Mouse (Mus musculus) stomach, postnatal 0 days (tissue): ENCODE measurements around the gene Mapk9. TPM values are rescaled to one million over a fixed set of nuclear protein-coding genes. Genes with fewer than 3 reads are reported as not detected.

Experiments
- ATAC-seq: fragments of 200-750 bp; cut with Nextera tagmentation; 2 replicates; pipeline ENCODE4 v1.8.0; 2017; ENCODE audit not compliant: low FRiP score, low TSS enrichment
- DNase-seq: peaks from one replicate; pipeline ENCODE4 v3.0.0-alpha.2; 2016; ENCODE audit warnings: low spot score
- H3K27ac ChIP-seq: fragments of 300-500 bp; sonication (generic); replicated peaks from 2 replicates; pipeline ENCODE4 v1.5.1; 2014; ENCODE audit warnings: mild to moderate bottlenecking, control low read depth
- H3K27me3 ChIP-seq: fragments of 300-500 bp; sonication (generic); 2 replicates; pipeline ENCODE4 v1.6.1; 2014; ENCODE audit warnings: low read length; ENCODE audit not compliant: control insufficient read depth, insufficient read depth
- H3K36me3 ChIP-seq: fragments of 300-500 bp; sonication (generic); 2 replicates; pipeline ENCODE4 v1.6.1; 2014; ENCODE audit warnings: low read length, mixed read lengths; ENCODE audit not compliant: control insufficient read depth, insufficient read depth
- H3K4me1 ChIP-seq: fragments of 300-500 bp; sonication (generic); replicated peaks from 2 replicates; pipeline ENCODE4 v1.6.1; 2014; ENCODE audit warnings: antibody characterized with exemption; ENCODE audit not compliant: control insufficient read depth, insufficient read depth
- H3K4me2 ChIP-seq: fragments of 300-500 bp; sonication (generic); replicated peaks from 2 replicates; pipeline ENCODE4 v1.6.1; 2014; ENCODE audit warnings: low read depth, mild to moderate bottlenecking, control low read depth, moderate library complexity
- H3K4me3 ChIP-seq: fragments of 300-500 bp; sonication (generic); 2 replicates; pipeline ENCODE4 v1.5.1; 2014; ENCODE audit warnings: low read depth, low read length, control low read depth
- H3K9ac ChIP-seq: fragments of 300-500 bp; sonication (generic); 2 replicates; pipeline ENCODE4 v1.6.1; 2014; ENCODE audit warnings: mild to moderate bottlenecking, low read length, control low read depth, mixed read lengths
- H3K9me3 ChIP-seq: fragments of 300-500 bp; sonication (generic); 2 replicates; pipeline ENCODE4 v1.6.1; 2016; ENCODE audit warnings: low read length; ENCODE audit not compliant: control insufficient read depth
- CTCF ChIP-seq: IDR thresholded peaks from 2 replicates; pipeline ENCODE4 v1.5.1; 2016; ENCODE audit warnings: antibody characterized with exemption, low read depth, mild to moderate bottlenecking, moderate library complexity
- EP300 ChIP-seq: optimal IDR thresholded peaks from 2 replicates; pipeline ENCODE3; 2016; ENCODE audit warnings: antibody characterized with exemption
- WGBS: fragments of 180-500 bp; shearing (Covaris S2); extraction: QIAGEN DNeasy Blood & Tissue Kit; methylation state at CpG from one replicate; pipeline ENCODE4 v1.1.7; 2014; 5-methylcytosine and 5-hydroxymethylcytosine counted together
- polyA plus RNA-seq: library from polyadenylated mRNA; unstranded; fragments of >200 nt; fragmentation: Nextera tagmentation; extraction: Ambion mirVana; gene quantifications from 2 replicates; pipeline ENCODE4 v1.2.1, GENCODE M21; 2015

Gene Mapk9
- polyA plus RNA-seq, 1 experiment from 2014 or later: 19.2 TPM

DNA sequence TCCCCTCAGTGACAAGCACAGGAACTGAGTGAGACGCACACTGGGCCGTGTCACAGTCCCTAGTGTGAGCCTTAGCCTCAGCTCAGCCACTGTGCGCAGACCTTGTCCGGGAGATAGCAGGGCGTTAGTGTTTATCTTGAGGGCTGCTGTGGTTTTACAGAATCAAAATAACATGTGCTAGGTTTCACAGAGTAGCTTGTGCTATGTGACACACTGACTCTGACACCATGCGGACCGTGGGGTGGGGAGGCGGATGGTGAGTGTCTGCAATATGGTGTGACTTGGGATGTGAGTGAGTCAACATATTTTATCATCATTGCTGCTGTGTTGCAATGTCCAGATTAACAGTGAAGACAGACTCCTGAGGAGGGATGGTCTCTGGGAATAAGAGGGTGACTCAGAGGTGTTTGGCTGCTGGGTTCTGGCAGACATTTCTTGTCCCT lies 35.4 kb upstream of the Mapk9 start:
- Histone ChIP-seq H3K27ac (no peak overlapping the region), H3K4me1 (no peaks in the 10 kb centered on the region), H3K9ac (no peak overlapping the region), H3K4me3 (no peak overlapping the region), H3K4me2 (no peak overlapping the region), H3K36me3 (no peaks in the 10 kb centered on the region), H3K27me3 (no peaks in the 10 kb centered on the region), H3K9me3 (no peaks in the 10 kb centered on the region)
- TF ChIP-seq CTCF: no peak
- TF ChIP-seq EP300: no peak
- 73% methylated on average over 8 of the region's 8 CpGs for WGBS
- peak; percentile 53; the same call in 1 of the 2 replicates for ATAC-seq
- DNase-seq: no peak

DNA sequence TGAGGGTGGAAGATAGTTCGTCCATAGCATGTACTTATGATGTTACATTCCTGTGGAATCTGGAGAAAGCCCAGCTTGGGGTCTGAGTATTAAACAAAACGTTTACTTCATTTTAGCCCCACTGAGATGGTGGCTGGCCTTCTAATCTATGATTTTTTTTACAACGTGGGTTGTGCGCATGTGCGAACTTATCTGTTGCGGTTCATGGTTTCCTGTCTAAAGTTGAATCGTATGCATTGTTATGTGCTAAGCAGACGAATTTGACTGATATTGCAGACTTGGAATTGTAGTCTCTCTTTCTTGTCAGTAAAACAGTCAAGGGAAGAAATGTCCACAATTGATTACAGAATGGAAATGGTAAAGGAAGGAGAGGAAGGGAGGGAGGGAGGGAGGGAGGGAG lies 34.7 kb upstream of the Mapk9 start:
- Histone ChIP-seq H3K4me2 (no peak overlapping the region), H3K27me3 (no peaks in the 10 kb centered on the region), H3K36me3 (no peaks in the 10 kb centered on the region), H3K27ac (no peak overlapping the region), H3K4me3 (no peak overlapping the region), H3K4me1 (no peaks in the 10 kb centered on the region), H3K9ac (no peak overlapping the region), H3K9me3 (no peaks in the 10 kb centered on the region)
- no peak for DNase-seq
- TF ChIP-seq CTCF: no peak
- no peak for TF ChIP-seq EP300
- 78% methylated on average over 8 of the region's 8 CpGs for WGBS
- no peak for ATAC-seq

- Histone ChIP-seq H3K4me2 (no peak overlapping the region), H3K27ac (no peak overlapping the region), H3K9ac (no peak overlapping the region), H3K4me3 (no peak overlapping the region), H3K4me1 (no peaks in the 10 kb centered on the region), H3K27me3 (no peaks in the 10 kb centered on the region), H3K9me3 (no peaks in the 10 kb centered on the region), H3K36me3 (no peaks in the 10 kb centered on the region)
- ATAC-seq: no peak
- TF ChIP-seq EP300 (no peak), CTCF (no peak)
- 81% methylated on average over 15 of the region's 15 CpGs for WGBS
- no peak for DNase-seq
These were observed 27.5 kb upstream of the Mapk9 start for GRCm38 (mm10) chr11:49818869-49819566.

- Histone ChIP-seq H3K36me3 (no peaks in the 10 kb centered on the region), H3K9ac (no peak overlapping the region), H3K4me1 (no peaks in the 10 kb centered on the region), H3K9me3 (no peaks in the 10 kb centered on the region), H3K4me2 (no peak overlapping the region), H3K27me3 (no peaks in the 10 kb centered on the region), H3K27ac (no peak overlapping the region), H3K4me3 (no peak overlapping the region)
- 82% methylated on average over 7 of the region's 7 CpGs for WGBS
- TF ChIP-seq CTCF (no peak), EP300 (no peak)
- DNase-seq (no peak), ATAC-seq (no peak)
These were observed 26.9 kb upstream of the Mapk9 start for GRCm38 (mm10) chr11:49819676-49820075.

- 72% methylated on average over 2 of the region's 2 CpGs for WGBS
- Histone ChIP-seq H3K27ac (no peak overlapping the region), H3K36me3 (no peaks in the 10 kb centered on the region), H3K4me1 (no peaks in the 10 kb centered on the region), H3K9me3 (no peaks in the 10 kb centered on the region), H3K4me2 (no peak overlapping the region), H3K9ac (no peak overlapping the region), H3K27me3 (no peaks in the 10 kb centered on the region), H3K4me3 (no peak overlapping the region)
- DNase-seq (peak; percentile 17), ATAC-seq (peak; percentile 54; the same call in 1 of the 2 replicates)
- no peak for TF ChIP-seq EP300
- no peak for TF ChIP-seq CTCF
These were observed 25.6 kb upstream of the Mapk9 start for GRCm38 (mm10) chr11:49820928-49821327.

DNA sequence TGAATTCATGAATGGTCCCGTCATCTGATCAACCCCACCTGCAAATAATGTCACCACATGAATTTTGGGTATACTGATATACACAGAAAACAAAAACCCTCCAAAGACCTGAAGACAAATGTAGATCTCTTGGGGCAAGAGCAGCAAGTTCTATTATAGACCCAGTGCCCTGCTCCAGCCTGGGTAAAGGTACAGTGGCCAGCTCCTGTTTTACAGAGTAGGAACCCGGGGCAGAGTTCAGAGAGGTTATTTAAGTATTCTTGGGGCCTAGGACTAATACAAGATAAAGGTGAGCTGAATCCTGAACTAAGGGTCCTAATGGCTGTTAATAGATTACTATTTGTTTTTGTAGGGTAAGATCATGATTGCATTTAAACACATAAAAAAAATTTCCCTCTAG lies 25.0 kb upstream of the Mapk9 start:
- ATAC-seq (no peak), DNase-seq (no peak)
- Histone ChIP-seq H3K27ac (no peak overlapping the region), H3K4me2 (no peak overlapping the region), H3K9me3 (no peaks in the 10 kb centered on the region), H3K4me1 (no peaks in the 10 kb centered on the region), H3K9ac (no peak overlapping the region), H3K4me3 (no peak overlapping the region), H3K36me3 (no peaks in the 10 kb centered on the region), H3K27me3 (no peaks in the 10 kb centered on the region)
- WGBS: 77% methylated on average over 2 of the region's 2 CpGs
- TF ChIP-seq EP300: no peak
- TF ChIP-seq CTCF: no peak
